Mouse (Mus musculus) spleen, adult 2 months (tissue): ENCODE measurements at regions not wholly inside any gene's neighbourhood (a gene's known extent, or its start where the extent isn't known, plus 50 kb on each side); places are given as distances from the start of the nearest gene placed in this dataset.

Experiments used
- CTCF ChIP-seq: fragments of 200-500 bp; IDR thresholded peaks from 2 replicates; pipeline ENCODE4 v1.5.1; 2011; ENCODE audit warnings: mild to moderate bottlenecking, inconsistent platforms; ENCODE audit not compliant: insufficient read depth, insufficient read length, insufficient replicate concordance; ENCODE audit errors: extremely low read depth
- POLR2A ChIP-seq: fragments of 200-500 bp; IDR thresholded peaks from 2 replicates; pipeline ENCODE4 v1.6.1; 2011; ENCODE audit warnings: low read depth, low read length, inconsistent platforms

- TF ChIP-seq CTCF: no peak
- TF ChIP-seq POLR2A: no peak
Observed at GRCm38 (mm10) chr7:67428388-67428787, 55.7 kb upstream of the Mef2a start.
